In the genomic region with DNA sequence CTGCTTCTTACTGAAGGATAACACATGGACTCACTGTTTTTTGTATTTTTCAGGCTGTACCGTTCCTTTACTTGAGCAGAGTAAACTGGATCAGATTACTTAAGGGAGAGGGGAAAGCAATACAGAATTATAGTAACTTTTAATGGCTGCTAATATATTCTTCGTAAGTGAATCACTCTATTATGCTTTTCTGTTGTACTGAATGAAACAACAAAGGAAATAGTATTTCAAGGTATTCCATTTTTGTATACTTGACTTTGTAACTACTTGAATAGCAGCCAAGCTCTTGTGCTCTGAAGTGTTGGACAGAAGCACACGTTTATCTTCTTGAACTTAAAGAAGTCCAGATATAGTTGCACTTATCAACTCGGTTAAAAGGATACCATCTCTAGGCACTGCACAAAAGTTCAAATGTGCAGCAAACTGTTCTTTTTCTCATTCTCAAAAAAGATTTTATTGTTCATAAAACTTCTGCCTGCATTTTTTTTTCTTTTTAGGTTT, we compare ENCODE assay signal across 14 mouse cellular contexts.
DNase-seq lines count a peak whose midpoint lies in the region; ATAC-seq and TF ChIP-seq lines count a peak whose summit lies in the region.
"Had no signal": no experiment of that assay in that cellular context is flagged by ENCODE, and none has a peak within 500 bp of the region (broad histone marks: within the 10 kb centered on the region; RNA-seq: fewer than 3 reads in every experiment).

No protein-coding gene starts in this region.

- no peak for DNase-seq in kidney, adult 18-20 months
- DNase-seq in 3T3-L1 (ENCODE audit: low read depth, low spot score) = peak; percentile 63
- DNase-seq in limb, embryonic 11.5 days (ENCODE audit: low spot score) = no peak
- DNase-seq in urinary bladder, adult 2 months (ENCODE audit: low spot score) = no peak
- DNase-seq in ovary, postnatal 36 days (ENCODE audit: low spot score) = no peak
- DNase-seq: adrenal gland, postnatal 10 days; cerebellum, postnatal 25 days; gastrocnemius, postnatal 36 days; kidney, postnatal 14 days; right cerebral cortex, postnatal 4 days had no signal

- H3K27me3 ChIP-seq in kidney, embryonic 14.5 days (ENCODE audit: control insufficient read depth, insufficient read depth, low read length) = no peaks in the 10 kb centered on the region
- no peaks in the 10 kb centered on the region for H3K27me3 ChIP-seq in C2C12 (ENCODE audit: control insufficient read depth, insufficient read depth, insufficient read length)
- H3K27me3 ChIP-seq in limb, embryonic 11.5 days (ENCODE audit: control insufficient read depth, insufficient read depth, low read length) = no peaks in the 10 kb centered on the region
- H3K27me3 ChIP-seq: liver, embryonic 12.5 days had no signal

- ATAC-seq in kidney, embryonic 14.5 days (ENCODE audit: low FRiP score, low TSS enrichment) = no peak
- no peak for ATAC-seq in limb, embryonic 11.5 days (ENCODE audit: insufficient number of reproducible peaks, low FRiP score, low TSS enrichment, low read depth)
- ATAC-seq: liver, embryonic 12.5 days had no signal

- H3K4me3 ChIP-seq in kidney, embryonic 14.5 days (ENCODE audit: low read length) = peak overlapping the region; percentile 23; the same call in 1 of the 2 replicates
- H3K4me3 ChIP-seq in C2C12 (ENCODE audit: insufficient read depth, poor library complexity, severe bottlenecking) = peak overlapping the region; percentile 2
- peak overlapping the region; percentile 51 for H3K4me3 ChIP-seq in limb, embryonic 11.5 days (ENCODE audit: low read depth, low read length)
- H3K4me3 ChIP-seq: liver, embryonic 12.5 days had no signal

- H3K9ac ChIP-seq in kidney, embryonic 14.5 days (ENCODE audit: low read depth, low read length) = peak overlapping the region; percentile 37; the same call in 1 of the 2 replicates
- peak overlapping the region; percentile 79 for H3K9ac ChIP-seq in limb, embryonic 11.5 days (ENCODE audit: low read length)
- H3K9ac ChIP-seq: hindbrain, embryonic 14.5 days; liver, embryonic 12.5 days had no signal

- H3ac ChIP-seq in C2C12 (ENCODE audit: control insufficient read depth, insufficient read length, low read depth) = no peak overlapping the region

- no peaks in the 10 kb centered on the region; the same call in 1 of the 2 replicates for H3K36me3 ChIP-seq in kidney, embryonic 14.5 days (ENCODE audit: control insufficient read depth, insufficient read depth, low read length)
- peaks cover 51% of the 10 kb centered on the region for H3K36me3 ChIP-seq in C2C12 (ENCODE audit: control insufficient read depth, insufficient read depth)
- H3K36me3 ChIP-seq in limb, embryonic 11.5 days (ENCODE audit: control insufficient read depth, insufficient read depth, low read length) = peaks cover 2% of the 10 kb centered on the region; the same call in 1 of the 2 replicates
- H3K36me3 ChIP-seq: liver, embryonic 12.5 days had no signal

- H3K79me2 ChIP-seq in C2C12 (ENCODE audit: control insufficient read depth, insufficient read depth) = peaks cover 61% of the 10 kb centered on the region

- peaks cover 52% of the 10 kb centered on the region for H3K79me3 ChIP-seq in C2C12 (ENCODE audit: low read depth)

- H3K9me3 ChIP-seq in kidney, embryonic 14.5 days (ENCODE audit: control insufficient read depth, low read length) = no peaks in the 10 kb centered on the region
- H3K9me3 ChIP-seq in limb, embryonic 11.5 days (ENCODE audit: control insufficient read depth, low read length) = no peaks in the 10 kb centered on the region
- H3K9me3 ChIP-seq: liver, embryonic 12.5 days had no signal

- 23% methylated on average over 4 of the region's 4 CpGs for WGBS in kidney, embryonic 14.5 days
- 39% methylated on average over 4 of the region's 4 CpGs for WGBS in limb, embryonic 11.5 days

- H3K27ac ChIP-seq in kidney, embryonic 14.5 days (ENCODE audit: low read depth, low read length) = peak overlapping the region; percentile 26; the same call in 1 of the 2 replicates
- H3K27ac ChIP-seq in limb, embryonic 11.5 days (replicated peaks; ENCODE audit: low read depth, low read length) = peak overlapping the region; percentile 100
- H3K27ac ChIP-seq: hindbrain, embryonic 14.5 days; liver, embryonic 12.5 days had no signal

- peak overlapping the region; percentile 34 for H3K4me2 ChIP-seq in kidney, embryonic 14.5 days (replicated peaks; ENCODE audit: low read depth, low read length)
- H3K4me2 ChIP-seq in limb, embryonic 11.5 days (ENCODE audit: low read depth, severe bottlenecking) = peak overlapping the region; percentile 57
- H3K4me2 ChIP-seq: hindbrain, embryonic 14.5 days; liver, embryonic 12.5 days had no signal

- TF ChIP-seq CTCF in C2C12 (IDR thresholded peaks at IDR 0.05; ENCODE audit: control insufficient read depth, insufficient read depth, insufficient read length) = no peak

- no peaks in the 10 kb centered on the region for H3K4me1 ChIP-seq in kidney, embryonic 14.5 days (ENCODE audit: control insufficient read depth, insufficient read depth, low read length)
- H3K4me1 ChIP-seq in limb, embryonic 11.5 days (ENCODE audit: control insufficient read depth, insufficient read depth, low read length) = peaks cover 5% of the 10 kb centered on the region; the same call in 1 of the 2 replicates
- H3K4me1 ChIP-seq: liver, embryonic 12.5 days had no signal

TF ChIP-seq in C2C12, 6 proteins besides CTCF, POLR2A, EP300 and RAD21:
- TF ChIP-seq CEBPB (IDR thresholded peaks at IDR 0.05; ENCODE audit: low read depth) (no peak), MAX (IDR thresholded peaks at IDR 0.05) (no peak)
